Mouse (Mus musculus): ENCODE results near the gene Ccl27a. TPM values are rescaled to one million over a fixed set of nuclear protein-coding genes. Genes with fewer than 3 reads are reported as not detected.
"Not testable (repeated sequence)": the region's sequence is repeated elsewhere in the genome, so short reads cannot be mapped to it uniquely, and the experiment has no call there.

Ccl27a gene
- total RNA-seq (2021) = 32.6 and 46.2 TPM in 2 replicates
- long read RNA-seq, partial matches to known transcripts = 1 of 23 reads
- long read RNA-seq, other reads (novel, unspliced or antisense) = 5 of 23 reads

DNA sequence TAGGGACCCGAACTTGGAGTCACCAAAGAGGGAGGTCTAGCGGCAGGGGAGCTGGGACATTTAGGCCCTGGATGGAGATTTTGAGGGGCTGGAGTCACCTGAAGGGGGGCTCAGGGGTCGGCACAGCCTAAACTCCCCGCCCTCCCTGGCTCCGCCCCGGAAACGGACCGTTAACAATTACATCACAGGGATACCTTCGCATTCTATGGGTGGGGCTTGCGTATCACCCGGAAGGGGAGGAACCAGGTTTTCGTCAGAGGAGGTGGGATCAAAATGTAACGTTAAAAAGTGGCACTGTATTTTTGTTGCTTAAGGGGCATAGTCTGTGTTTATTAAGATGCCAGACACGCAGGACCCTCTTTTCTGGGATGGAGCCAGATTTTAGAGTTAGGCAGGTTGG, at the start of gene Ccl27a:
Gene Ccl27a (minus strand): TSS at position 246 of the 400 bp plus-strand sequence.
- DNase-seq = peak; percentile 84

DNA sequence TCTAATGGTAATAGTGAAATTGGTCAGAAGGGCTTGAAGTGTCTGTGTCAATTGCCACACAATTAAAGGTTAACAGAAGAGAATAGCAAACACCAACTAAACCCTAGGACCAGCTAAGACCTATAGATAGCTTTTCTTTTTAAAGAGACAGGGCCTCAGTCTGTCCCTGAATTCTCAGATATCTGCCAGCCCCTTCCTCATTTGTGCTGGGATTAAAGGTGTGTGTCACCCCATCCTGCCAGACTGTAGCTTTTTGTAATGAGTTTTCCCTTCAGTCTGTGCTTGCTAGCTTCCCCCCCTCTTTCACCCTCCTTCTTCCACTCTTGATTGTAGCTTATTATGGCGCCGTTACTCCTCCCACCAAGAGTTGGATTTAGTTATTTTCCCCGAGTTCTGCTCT, 9.2 kb upstream of the Ccl27a start:
- DNase-seq = not testable (repeated sequence)

DNA sequence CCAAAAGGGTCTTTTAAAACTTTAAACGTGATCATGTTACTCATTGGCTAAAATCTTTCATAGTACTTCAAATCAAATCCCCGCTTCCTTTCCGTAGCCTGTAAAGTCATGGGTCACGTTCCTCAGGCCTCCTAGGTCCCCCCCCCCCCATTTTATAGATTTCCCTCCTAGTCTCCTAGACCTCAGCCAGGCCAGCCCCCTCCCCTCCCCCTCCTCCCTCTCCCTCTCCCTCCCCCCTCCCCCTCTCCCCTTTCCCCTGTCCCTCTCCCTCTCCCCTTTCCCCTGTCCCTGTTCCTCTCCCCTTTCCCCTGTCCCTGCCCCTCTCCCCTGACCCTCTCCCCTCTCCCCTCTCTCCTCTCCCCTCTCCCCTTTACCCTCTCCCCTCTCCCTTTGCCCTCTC, 8.7 kb upstream of the Ccl27a start:
- DNase-seq = not testable (repeated sequence)

- DNase-seq = not testable (repeated sequence)
Measured at GRCm38 (mm10) chr4:41781748-41782485, 7.9 kb upstream of the Ccl27a start.

GRCm38 (mm10) chr4:41781271-41781670, 7.2 kb upstream of the Ccl27a start:
- not testable (repeated sequence) for DNase-seq

GRCm38 (mm10) chr4:41775840-41776239, 1.8 kb upstream of the Ccl27a start:
- not testable (repeated sequence) for DNase-seq

GRCm38 (mm10) chr4:41774506-41774905, 459 bp upstream of the Ccl27a start:
- not testable (repeated sequence) for DNase-seq

DNA sequence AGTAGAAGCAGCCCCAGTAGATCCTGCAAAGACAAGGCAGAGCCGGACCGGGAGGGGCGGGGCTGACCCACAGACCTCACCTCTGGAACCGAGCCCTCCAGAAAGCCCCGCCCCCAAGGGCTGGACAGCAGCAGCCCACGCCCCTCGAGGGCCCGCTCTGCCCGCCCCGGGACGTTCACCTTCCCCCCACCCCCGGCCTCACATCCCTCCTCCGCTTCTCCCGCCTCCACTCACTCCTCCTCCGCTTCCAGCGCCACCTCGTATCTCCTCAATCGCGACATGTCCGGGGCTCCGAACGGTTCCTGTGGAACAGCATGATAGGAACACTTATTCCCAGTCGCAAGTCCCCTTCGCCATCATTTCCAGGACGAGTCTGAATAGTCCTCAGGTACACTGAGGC, 545 bp downstream of the Ccl27a start:
- peak; percentile 78 for DNase-seq

- DNase-seq = not testable (repeated sequence)
Measured at GRCm38 (mm10) chr4:41772946-41773345, 1.1 kb downstream of the Ccl27a start.

DNA sequence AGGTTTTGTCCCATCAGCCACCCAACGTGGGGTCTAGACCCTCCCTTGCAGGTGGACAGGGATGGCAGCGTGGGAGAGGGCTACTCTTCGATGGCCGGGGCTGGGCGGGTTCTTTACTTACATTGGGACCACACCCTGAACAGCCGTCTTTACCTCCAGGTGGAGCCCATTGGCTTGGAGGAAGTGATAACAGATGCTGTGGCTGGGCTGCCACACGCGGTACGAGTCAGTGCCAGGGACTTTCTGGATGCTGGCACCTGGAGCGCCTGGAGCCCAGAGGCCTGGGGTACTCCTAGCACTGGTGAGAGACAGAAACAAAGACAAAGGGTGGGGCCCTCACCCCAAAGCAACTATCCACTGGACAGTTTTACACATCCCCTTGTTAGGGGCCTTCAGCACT, 6.7 kb downstream of the Ccl27a start:
- DNase-seq = not testable (repeated sequence)

DNA sequence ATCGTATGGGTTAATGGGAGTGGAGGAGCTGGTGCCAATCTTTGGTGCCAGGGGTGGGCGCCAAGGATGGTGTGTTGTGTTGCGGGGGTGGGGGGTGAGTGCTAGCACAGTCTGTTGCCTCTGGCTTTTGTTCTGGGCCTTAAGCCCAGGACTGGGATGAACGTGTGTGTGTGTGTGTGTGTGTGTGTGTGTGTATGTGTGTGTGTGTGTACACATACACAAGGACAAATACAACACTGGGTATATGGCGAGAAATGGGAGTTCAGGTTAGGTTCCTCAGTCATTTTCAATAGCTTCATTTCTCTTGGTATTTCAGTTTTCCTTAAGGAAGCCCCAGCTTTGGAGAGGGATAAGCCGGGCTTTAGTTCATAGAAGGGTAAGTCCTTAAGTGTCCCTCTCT, 10.9 kb downstream of the Ccl27a start:
- DNase-seq = not testable (repeated sequence)

- peak; percentile 55 for DNase-seq
Measured at GRCm38 (mm10) chr4:41762688-41763114, 11.3 kb downstream of the Ccl27a start.

GRCm38 (mm10) chr4:41762099-41762687, 11.9 kb downstream of the Ccl27a start:
- no peak for DNase-seq

- no peak for DNase-seq
Measured at GRCm38 (mm10) chr4:41761680-41762079, 12.4 kb downstream of the Ccl27a start.

DNA sequence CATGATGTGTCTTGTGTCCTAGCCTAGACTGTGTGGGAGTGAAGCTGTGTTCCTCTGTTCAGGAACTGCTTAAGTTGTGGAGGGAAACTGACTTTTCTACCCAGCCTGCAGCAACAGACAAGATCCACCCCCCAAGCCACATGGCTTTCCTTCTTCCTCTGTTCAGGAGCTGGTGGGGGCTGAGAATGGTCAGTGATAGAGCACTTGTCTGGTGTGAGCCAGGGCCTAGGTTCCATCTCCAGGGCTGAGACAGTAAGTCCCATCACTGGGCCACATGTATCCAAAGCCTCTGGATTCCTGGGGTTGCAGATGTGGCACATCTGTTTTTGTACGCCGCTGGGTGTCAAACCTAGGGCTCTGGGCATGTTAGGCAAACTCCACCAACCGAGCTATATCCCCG, 13.1 kb downstream of the Ccl27a start:
- no peak for DNase-seq

- DNase-seq = peak; percentile 92
Measured at GRCm38 (mm10) chr4:41760288-41760721, 13.7 kb downstream of the Ccl27a start.

DNA sequence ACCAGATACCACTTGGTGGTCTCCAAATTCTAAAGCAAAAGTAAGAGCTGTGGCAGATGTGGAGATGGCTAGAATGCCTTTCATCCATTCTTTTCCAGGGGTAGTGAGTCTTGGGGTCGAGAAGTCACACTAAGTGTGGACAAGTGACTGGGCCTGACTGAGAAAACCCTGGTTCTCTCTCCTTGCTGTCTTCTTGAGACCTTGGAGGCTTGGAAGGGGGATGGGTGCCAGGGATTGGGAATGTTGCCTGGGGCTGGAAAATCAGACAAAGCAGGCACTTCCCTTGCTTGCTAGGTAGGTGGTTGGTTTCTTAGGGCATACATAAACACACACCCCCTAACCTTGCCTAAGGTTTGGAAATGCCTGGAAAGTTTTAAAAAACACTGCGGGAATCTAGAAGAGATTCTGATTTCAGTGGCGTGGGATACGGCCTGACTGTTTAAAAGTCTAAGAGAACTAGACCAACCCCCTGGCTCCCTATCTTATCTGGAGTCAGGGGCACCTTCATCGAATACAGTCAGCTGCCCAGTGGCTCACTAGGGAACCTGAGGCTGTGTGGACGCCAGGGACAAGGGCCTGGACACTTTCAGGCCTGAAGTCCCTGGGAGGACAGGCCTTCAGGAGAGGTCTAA, 14.3 kb downstream of the Ccl27a start:
- DNase-seq = no peak

- DNase-seq = peak; percentile 39
Measured at GRCm38 (mm10) chr4:41759206-41759605, 14.8 kb downstream of the Ccl27a start.

- no peak for DNase-seq
Measured at GRCm38 (mm10) chr4:41758701-41759100, 15.3 kb downstream of the Ccl27a start.

- no peak for DNase-seq
Measured at GRCm38 (mm10) chr4:41758021-41758420, 16.0 kb downstream of the Ccl27a start.

- DNase-seq = no peak
Measured at GRCm38 (mm10) chr4:41757321-41757720, 16.7 kb downstream of the Ccl27a start.

- no peak for DNase-seq
Measured at GRCm38 (mm10) chr4:41756440-41756839, 17.6 kb downstream of the Ccl27a start.

All from adrenal gland, postnatal 25 days (tissue).